In the genomic region with DNA sequence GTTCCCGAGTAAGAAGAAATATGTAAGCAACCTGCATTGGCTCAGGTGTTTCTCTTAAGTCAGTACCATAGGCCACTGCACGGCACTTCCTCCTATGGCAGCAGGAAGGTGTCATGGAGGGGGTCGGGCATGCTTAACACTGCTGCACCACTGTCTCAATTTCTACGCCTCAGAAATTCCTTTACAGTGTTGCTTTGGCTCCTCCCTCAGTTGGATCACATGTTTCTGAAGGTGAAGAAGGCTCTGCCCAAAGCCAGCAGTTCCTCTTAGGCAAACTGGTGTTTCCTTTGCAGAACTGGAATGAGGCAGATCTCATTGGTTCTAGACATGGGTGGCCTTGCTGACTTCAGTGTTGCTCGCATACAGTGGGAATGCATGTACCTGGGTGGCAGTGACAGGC, we compare ENCODE assay signal across 19 mouse cellular contexts.
"Had no signal": no experiment of that assay in that cellular context is flagged by ENCODE, and none has a peak within 500 bp of the region (broad histone marks: within the 10 kb centered on the region; RNA-seq: fewer than 3 reads in every experiment).

No protein-coding gene starts in this region.

- H3K9me3 ChIP-seq: limb, embryonic 10.5 days; megakaryocyte, embryonic 14.5 days; neural tube, embryonic 13.5 days; stomach, embryonic 15.5 days had no signal

- H3K36me3 ChIP-seq: limb, embryonic 10.5 days; neural tube, embryonic 13.5 days; stomach, embryonic 15.5 days had no signal

- H3K4me2 ChIP-seq: midbrain, embryonic 11.5 days; neural tube, embryonic 13.5 days; stomach, embryonic 15.5 days had no signal

- H3K4me1 ChIP-seq: neural tube, embryonic 13.5 days; stomach, embryonic 15.5 days had no signal

- H3K27ac ChIP-seq: kidney, postnatal 0 days; layer of hippocampus, adult 2 months; left cerebral cortex, adult 2 months; limb, embryonic 10.5 days; neural tube, embryonic 13.5 days; stomach, embryonic 15.5 days had no signal

- ATAC-seq: lung, postnatal 0 days; midbrain, embryonic 16.5 days had no signal

- H3K4me3 ChIP-seq: layer of hippocampus, adult 2 months; left cerebral cortex, adult 2 months; limb, embryonic 10.5 days; megakaryocyte, embryonic 14.5 days; neural tube, embryonic 13.5 days; stomach, embryonic 15.5 days had no signal

- H3K27me3 ChIP-seq: neural tube, embryonic 13.5 days; stomach, embryonic 15.5 days had no signal

- DNase-seq: kidney, adult 9 months; kidney, postnatal 36 days; lung, adult 2 months; lung, postnatal 36 days; retina, postnatal 1 day; right cerebral cortex, postnatal 4 days; thymus, adult 2 months; thymus, postnatal 25 days had no signal

- H3K9ac ChIP-seq: liver, embryonic 14.5 days; neural tube, embryonic 13.5 days; stomach, embryonic 15.5 days had no signal
